In the genomic region with DNA sequence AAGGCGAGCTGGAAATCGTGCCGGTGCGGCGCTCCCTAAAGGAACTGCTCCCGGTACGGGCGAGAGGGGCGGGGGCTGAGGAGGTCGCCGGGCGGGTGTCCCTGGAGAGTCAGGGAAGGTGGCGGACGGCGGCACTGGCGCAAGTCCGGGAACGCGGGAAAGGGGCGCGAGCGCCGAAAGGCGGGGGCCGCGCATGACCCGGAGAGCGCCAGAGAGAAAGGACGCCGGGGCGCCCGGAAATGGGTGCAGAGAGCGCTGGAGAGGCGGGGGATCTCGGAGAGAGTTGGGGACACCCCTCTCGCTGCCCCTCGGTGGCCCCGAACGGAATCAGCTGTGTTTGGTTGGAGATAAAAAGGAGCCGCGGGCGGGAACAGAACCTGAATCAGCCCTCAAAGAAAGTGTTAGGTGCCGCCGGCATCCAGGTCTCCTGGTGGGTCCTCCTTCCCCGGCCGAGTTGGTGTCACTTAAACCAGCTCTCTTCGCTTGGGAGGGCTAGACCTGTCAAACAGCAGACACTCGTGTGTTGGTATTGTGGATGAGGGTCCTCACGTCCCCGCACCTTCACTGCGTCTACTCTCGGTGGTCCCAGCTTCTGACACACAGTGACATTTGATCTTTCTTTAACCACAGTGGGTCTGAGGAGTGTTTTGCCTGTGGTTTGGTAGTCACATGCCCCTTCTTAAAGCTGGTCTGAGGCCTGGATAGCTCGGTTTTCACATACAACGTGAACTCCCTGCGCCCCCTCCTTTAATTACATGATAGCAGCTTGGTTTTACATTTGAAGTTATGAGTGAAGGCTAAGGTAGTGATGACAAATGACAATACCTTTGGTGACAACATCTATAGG, we compare ENCODE assay signal across 1 mouse cellular context.
TF ChIP-seq lines count a peak whose summit lies in the region.

No protein-coding gene starts in this region.

TF ChIP-seq in MEL, 35 proteins besides CTCF, POLR2A, EP300 and RAD21:
- TF ChIP-seq GATA1 (IDR thresholded peaks at IDR 0.05; ENCODE audit: low read depth, low read length) (0 out of 2 replicates have a peak, but pooled peaks have one; percentile 25), UBTF (IDR thresholded peaks at IDR 0.05; ENCODE audit: borderline replicate concordance, insufficient read depth, low read depth, low read length) (0 out of 2 replicates have a peak, but pooled peaks have one; percentile 27), NRF1 (IDR thresholded peaks at IDR 0.05; ENCODE audit: insufficient read depth, low read depth, low read length, poor library complexity, severe bottlenecking) (peak; percentile 58; the same call in 1 of the 2 replicates), SIN3A (IDR thresholded peaks at IDR 0.05; ENCODE audit: low read length) (no peak; the same call in none of the 2 replicates), USF1 (IDR thresholded peaks at IDR 0.05; ENCODE audit: low read depth, low read length) (peak; percentile 61), MAZ (IDR thresholded peaks at IDR 0.05; ENCODE audit: low read depth, low read length) (0 out of 2 replicates have a peak, but pooled peaks have one; percentile 14), TCF12 (IDR thresholded peaks at IDR 0.05; ENCODE audit: low read depth, low read length) (no peak), ETS1 (IDR thresholded peaks at IDR 0.05; ENCODE audit: low read depth, low read length) (peak; percentile 27; the same call in 1 of the 2 replicates)
